Mouse (Mus musculus): ENCODE measurements around the gene Ston2.

The Ston2 gene

GRCm38 (mm10) chr12:91663260-91663659, 124.9 kb downstream of the Ston2 start:
- DNase-seq (ENCODE audit: low read depth, low spot score): no peak

GRCm38 (mm10) chr12:91662844-91663243, 125.3 kb downstream of the Ston2 start:
- no peak for DNase-seq (ENCODE audit: low read depth, low spot score)

DNA sequence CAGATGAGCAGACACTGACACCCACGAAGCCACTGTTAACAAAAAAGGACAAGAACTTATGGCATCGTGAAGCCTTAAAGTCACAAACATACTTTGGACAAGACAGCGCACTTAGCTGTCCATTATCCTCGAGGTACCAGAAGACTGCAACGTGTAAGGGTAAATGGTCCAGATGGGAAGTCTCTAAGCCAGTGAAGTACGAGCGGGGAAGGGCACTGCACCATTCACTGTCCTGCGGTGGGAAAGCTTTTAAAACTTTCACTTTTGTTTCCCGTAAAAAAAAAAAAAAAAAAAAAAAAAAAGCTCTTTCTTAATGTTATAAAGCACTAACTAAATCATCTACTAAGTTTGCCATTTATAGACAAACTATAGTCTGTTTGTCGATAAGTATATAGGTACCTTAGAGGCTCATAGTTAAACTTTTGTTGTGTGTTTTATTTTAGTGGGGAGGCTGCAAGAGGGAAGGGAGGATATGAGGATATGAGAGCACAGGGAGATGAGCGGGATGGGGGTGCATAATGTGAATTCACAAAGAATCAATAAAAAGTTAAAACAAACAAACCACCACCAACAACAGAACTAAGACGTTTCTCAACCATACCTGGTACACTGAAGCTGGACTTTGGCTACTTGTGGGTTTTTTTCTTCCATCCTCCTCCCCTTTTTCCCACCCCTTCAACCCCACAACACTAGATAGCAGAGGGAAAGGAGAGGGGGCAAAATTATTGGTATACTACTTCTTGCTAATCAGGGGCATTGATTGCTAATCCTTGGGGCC, 127.4 kb downstream of the Ston2 start:
- DNase-seq (ENCODE audit: low read depth, low spot score): no peak

DNA sequence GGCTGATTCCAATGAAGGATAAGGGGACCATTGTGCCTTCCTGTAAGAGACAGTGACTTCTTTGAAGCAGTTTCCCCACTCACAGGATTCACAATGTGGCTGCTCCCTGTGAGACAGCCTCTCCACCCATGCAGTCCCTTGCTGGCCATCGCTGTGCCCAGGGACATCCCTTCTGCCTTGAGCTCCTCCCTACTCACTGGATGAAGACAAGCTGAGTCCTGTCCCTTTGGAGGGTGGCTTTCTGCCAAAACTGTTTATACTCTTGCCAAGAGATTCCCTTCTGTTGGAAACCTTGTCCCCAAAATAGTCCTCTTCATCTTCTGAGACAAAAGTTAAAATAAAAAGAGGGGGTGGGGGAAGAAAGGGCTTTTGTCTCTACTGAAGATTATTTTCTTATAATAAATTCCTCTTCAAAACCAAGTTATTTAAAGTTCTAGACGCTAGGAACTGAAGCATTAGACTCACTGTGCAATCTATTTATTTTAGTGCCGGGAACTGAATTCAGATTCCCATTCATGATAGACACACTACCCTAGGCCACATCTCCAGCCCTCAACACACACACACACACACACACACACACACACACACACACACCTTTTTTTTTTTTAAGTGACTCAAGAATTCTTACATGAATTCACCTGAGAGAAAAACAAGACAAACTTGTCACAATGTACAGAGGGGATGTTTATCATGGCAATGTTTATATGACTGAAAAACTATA, 133.6 kb downstream of the Ston2 start:
- no peak for DNase-seq (ENCODE audit: low read depth, low spot score)

DNA sequence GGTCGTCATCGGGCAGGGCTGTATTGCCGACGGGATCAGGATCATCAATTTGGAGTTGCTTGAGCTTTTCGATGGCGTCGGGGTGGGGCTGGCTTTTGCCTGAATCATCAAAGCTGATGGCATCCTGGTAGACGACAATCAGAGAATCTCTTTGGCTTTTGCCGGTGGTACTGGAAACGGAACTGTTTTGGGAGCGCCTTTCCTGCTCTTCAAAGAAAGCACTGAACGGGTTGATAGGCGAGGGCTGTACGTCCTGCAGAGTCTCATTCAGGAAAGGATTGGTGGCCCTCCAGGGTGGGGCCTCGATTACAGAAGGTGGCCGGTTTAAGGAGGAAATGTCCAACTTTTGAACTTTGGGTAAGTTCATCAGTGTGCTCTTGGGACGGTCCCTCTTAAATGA, 139.8 kb downstream of the Ston2 start:
- DNase-seq (ENCODE audit: low read depth, low spot score): peak; percentile 78

DNA sequence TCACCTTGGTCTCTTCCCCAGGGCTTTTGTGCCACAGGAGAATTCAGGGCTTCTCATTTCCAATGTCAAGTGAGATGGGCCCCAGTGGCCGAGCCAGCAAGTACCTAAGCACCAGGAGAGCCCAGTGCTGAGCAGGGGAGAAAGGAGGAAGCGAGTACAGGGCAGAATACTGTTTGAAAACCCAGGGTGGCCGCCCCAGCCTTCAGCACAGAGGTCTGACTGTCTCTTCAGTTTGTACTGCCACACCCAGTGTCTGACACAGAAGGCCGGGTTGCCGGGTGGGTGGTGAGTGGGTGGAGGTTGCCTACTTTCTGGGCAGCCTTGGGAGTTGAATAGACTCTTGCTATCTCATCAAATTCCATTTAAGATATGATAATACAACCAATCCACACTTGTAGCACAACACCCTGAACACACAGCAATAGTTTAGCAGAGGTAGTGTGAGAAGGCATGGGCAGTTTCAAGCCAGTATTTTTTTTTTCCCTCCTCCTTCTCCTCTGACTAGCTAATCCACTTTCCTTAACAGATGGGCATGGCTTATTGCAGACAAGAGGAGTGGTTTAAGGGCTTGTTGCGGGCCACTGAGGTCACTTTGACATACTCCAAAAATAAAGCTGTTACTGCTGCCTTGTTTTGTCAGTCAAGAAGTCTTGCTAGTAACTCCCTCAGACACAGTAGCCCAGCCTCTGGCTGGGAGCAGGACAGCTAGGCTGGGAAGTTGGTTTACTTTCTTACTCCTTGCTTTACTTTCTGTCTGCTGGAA, 142.6 kb downstream of the Ston2 start:
- no peak for DNase-seq (ENCODE audit: low read depth, low spot score)

DNA sequence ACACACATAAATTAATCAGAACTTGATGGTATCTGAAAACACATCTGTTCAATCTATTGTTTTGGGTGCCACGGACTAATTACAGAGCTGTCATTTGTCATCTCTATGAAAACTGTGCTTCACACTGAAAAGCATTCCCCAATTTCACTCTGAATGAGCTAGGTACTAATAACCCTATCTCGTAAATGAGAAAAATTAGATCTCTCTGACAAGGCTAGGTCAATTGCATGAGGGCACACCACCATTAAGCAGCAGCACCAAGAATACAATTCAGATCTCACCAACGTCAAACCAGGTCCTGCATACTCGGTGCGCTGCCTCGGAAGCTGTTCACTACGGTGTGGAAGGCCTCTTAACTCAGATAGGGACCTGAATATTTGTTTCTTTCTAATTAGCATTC, 145.0 kb downstream of the Ston2 start:
- DNase-seq (ENCODE audit: low read depth, low spot score): no peak

DNA sequence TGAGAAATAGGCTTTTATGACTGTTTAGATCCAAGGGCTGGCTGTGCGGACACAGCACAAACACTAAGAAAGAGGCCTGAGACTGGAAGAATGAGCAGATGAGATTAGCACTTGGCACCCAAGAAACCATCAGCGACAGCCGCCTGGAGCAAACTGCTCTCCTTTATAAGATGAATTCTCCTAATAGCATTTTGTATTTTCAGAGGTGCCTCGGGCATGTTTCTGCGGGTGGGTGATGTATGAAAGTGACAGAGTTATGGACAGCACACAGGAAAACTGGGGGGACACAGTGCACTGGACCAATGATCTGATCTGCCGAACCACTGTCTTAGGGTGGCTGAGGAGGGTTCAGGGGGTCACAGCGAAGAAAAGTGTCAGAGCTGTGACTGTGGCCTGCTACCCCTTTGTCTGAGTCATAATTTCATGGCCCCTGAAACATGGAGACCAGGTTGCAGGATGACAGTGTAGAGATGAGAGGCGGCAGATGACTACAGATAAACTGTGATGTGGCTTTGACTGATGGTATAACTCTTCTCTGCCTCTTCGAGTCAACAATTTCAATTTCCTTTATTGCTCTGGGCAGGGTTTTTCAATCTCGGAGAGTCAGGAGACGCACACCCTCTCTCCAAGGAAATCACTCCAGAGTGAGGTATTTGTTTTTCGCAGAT, 145.6 kb downstream of the Ston2 start:
- DNase-seq (ENCODE audit: low read depth, low spot score): no peak

DNA sequence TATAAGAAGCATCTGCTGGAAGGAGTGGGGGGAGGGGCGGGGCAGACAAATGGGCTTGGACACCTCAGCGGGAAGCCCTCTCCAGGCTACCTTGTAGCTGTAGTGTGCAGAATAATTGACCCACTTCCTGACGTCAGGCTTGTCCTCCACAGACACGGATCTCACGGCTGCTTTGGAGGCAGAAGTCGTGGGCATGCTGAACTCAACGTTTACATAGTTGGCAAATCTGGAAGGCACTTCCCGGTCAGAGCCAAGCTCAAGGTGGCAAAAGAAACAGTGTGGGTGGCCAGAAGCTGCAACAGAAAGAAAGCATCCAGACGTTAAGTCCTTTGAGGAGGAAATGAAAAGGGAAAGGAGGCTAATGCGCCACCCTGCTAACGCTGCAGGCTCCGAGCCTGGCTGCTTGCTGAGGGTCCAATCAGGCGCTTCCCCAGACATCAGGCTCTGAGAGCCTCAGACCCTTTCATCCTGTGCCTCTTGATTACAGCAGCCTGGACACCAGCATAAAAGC, 146.5 kb downstream of the Ston2 start:
- peak; percentile 73 for DNase-seq (ENCODE audit: low read depth, low spot score)

DNA sequence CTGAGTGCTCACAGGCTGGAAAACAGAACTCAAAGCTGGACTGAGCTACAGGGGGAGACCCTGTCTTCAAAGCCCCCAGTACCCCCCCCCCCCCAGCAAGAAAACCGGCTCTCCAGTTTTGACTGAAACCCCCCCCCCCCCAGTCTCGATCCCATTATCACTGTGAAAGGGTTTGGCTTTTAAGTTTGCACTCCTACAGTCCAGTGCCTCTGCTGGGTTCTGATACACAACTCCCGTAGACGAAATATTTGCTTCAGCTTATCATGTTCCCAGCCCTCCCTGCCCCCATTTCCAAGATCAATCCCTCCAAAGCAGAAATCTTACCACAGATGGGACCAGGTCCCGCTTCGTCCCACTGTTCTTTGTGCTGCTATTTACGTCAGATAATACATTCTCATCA, 147.1 kb downstream of the Ston2 start:
- DNase-seq (ENCODE audit: low read depth, low spot score): no peak

DNA sequence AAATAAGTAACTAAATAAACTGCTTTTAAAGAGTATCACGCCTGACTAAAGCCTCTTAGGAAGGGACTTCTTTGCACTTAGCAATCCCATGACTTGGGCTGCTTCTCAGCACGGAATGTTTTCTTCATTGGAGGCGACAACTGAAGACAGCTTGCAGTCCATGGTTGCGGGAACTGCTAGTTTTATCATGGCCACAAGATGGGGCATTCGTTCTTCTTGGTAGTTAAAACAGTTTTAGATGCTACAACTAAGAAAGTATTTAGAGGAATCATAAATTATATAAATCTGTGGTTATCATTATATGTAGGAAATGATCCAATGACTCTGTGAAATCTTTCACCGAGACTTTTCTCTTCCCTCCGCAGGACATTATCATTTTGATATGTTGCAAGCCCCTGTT, 147.5 kb downstream of the Ston2 start:
- peak; percentile 63 for DNase-seq (ENCODE audit: low read depth, low spot score)

DNA sequence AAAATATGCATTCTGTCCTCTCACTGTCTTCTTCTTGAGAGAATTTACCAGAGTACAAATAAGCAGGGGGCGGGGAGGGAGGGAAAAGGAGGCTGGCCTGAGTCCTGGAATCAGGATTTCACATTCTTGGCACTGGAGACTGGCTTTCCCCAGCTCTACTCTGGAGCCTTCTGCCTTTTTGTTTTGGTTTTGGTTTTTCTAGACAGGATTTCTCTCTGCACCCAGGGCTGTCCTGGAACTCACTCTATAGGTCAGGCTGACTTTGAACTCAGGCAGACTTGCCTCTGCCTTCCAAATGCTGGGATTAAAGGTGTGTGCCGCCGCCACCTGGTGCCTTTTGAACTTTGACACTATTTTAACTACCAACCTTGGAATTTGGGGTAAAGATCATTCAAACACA, 149.8 kb downstream of the Ston2 start:
- no peak for DNase-seq (ENCODE audit: low read depth, low spot score)

- DNase-seq (ENCODE audit: low read depth, low spot score): no peak
These were observed 150.9 kb downstream of the Ston2 start for GRCm38 (mm10) chr12:91637136-91637909.

DNA sequence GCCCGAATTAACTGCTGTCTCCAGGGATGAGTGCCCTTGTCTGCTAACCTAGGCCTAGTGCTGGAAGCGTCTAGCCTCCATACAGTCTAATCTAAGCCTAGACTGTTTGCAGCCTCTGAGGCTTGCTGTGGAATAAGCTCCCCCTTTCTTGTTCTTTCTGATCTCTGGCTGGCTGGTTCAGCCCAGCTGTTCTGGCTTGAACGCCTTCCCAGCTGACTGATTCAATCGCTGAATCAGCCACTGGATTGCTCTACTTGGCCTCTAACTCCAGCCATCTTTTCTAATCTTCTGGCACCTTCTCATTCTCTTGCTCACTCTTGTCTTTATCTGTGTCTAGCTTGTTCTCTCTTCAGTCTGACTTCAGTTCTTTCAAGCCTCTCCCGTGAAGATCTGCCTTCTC, 161.7 kb downstream of the Ston2 start:
- DNase-seq (ENCODE audit: low read depth, low spot score): no peak

GRCm38 (mm10) chr12:91625013-91625412, 163.2 kb downstream of the Ston2 start:
- peak; percentile 57 for DNase-seq (ENCODE audit: low read depth, low spot score)

DNA sequence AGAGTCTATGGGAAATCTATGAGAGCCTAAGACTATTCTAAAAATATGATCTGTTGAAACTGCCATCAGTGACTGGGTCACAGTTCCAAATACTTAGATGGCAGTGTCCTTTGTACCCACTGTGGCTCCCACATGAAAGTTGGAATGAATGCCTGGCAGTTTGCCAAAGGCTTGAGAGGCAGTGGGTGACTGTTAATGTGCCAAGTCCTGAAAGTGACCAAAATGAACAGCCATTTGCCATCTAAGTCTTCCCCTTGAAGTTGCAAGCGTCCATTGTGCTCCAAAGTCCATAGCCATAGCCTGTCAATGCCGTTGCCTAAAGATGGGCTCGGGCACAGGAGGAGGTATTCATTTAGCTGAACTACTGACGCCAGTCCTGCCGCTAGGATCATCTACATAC, 178.8 kb downstream of the Ston2 start:
- no peak for DNase-seq (ENCODE audit: low read depth, low spot score)

DNA sequence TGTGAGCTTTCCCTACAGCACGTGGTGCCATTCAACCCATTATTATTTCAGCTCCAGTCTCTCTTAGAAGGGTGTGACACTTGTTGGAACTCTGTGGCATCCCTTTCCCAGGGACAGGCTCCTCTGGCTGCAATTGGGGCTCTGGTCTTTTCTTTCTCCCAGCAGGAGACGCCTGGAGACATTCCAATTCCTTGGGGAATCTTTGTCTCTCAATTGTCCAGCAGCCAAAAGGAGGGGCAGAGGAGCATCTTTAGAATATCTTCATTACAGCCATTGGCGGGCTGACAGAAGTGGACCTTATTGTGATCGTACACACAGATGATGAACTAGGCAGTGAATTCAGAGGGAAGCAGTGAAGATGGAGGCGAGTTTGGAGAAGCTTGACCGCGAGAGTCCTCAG, 180.5 kb downstream of the Ston2 start:
- peak; percentile 92 for DNase-seq (ENCODE audit: low read depth, low spot score)

- peak; percentile 70 for DNase-seq (ENCODE audit: low read depth, low spot score)
These were observed 181.5 kb downstream of the Ston2 start for GRCm38 (mm10) chr12:91606651-91607050.

GRCm38 (mm10) chr12:91604600-91604999, 183.6 kb downstream of the Ston2 start:
- DNase-seq (ENCODE audit: low read depth, low spot score): no peak

DNA sequence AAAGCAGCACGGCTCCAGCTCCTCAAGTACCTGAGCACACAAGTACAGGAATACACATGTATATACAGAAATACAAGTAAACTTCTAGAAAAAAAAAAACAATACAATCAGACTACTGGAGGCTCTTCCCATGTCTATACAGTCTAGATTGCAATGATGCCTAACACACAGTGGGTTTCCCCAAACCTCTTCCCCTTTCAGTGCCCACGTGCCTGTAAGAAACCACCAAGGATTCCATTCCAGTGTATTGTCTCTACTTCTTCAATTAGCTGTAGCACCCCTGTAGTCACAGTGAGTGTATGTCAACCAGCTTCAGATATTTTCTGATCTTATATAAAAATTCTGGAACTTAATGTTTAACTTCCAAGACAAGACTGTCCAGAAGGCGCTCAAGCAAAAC, 196.1 kb downstream of the Ston2 start:
- no peak for DNase-seq (ENCODE audit: low read depth, low spot score)

- DNase-seq (ENCODE audit: low read depth, low spot score): no peak
These were observed 197.0 kb downstream of the Ston2 start for GRCm38 (mm10) chr12:91591191-91591590.

Data from ZHBTc4 (cell line).